Mouse (Mus musculus) embryo, embryonic 11 days (tissue): ENCODE results near the gene Ankrd52.

Experiments used
- DNase-seq: peaks from one replicate; pipeline ENCODE4 v3.0.0-alpha.2; 2015

The Ankrd52 gene

GRCm38 (mm10) chr10:128370021-128370420 is 6.9 kb upstream of the Ankrd52 start:
- DNase-seq, result no peak

GRCm38 (mm10) chr10:128370601-128371000 is 6.3 kb upstream of the Ankrd52 start:
- DNase-seq, result no peak

- DNase-seq, result no peak
These were observed 4.8 kb upstream of the Ankrd52 start for GRCm38 (mm10) chr10:128372142-128372541.

- DNase-seq, result no peak
These were observed 3.7 kb upstream of the Ankrd52 start for GRCm38 (mm10) chr10:128372989-128373748.

- no peak for DNase-seq
These were observed 2.5 kb upstream of the Ankrd52 start for GRCm38 (mm10) chr10:128374393-128374792.

- no peak for DNase-seq
These were observed 838 bp upstream of the Ankrd52 start for GRCm38 (mm10) chr10:128376099-128376454.

GRCm38 (mm10) chr10:128377222-128377939 is 466 bp downstream of the Ankrd52 start:
- peak; percentile 82 for DNase-seq

GRCm38 (mm10) chr10:128377940-128378448 is 1.1 kb downstream of the Ankrd52 start:
- no peak for DNase-seq

- no peak for DNase-seq
These were observed 1.5 kb downstream of the Ankrd52 start for GRCm38 (mm10) chr10:128378462-128378861.

- DNase-seq, result no peak
These were observed 2.3 kb downstream of the Ankrd52 start for GRCm38 (mm10) chr10:128379260-128379659.

- DNase-seq, result no peak
These were observed 3.6 kb downstream of the Ankrd52 start for GRCm38 (mm10) chr10:128380565-128380964.

- no peak for DNase-seq
These were observed 5.6 kb downstream of the Ankrd52 start for GRCm38 (mm10) chr10:128382482-128382881.

GRCm38 (mm10) chr10:128385902-128386301 is 9.0 kb downstream of the Ankrd52 start:
- DNase-seq, result no peak

GRCm38 (mm10) chr10:128388941-128389340 is 12.0 kb downstream of the Ankrd52 start:
- no peak for DNase-seq

- no peak for DNase-seq
These were observed 12.7 kb downstream of the Ankrd52 start for GRCm38 (mm10) chr10:128389570-128389969.

- no peak for DNase-seq
These were observed 13.5 kb downstream of the Ankrd52 start for GRCm38 (mm10) chr10:128390366-128390765.

- DNase-seq, result no peak
These were observed 14.9 kb downstream of the Ankrd52 start for GRCm38 (mm10) chr10:128391850-128392249.

GRCm38 (mm10) chr10:128396017-128396673 is 19.2 kb downstream of the Ankrd52 start:
- no peak for DNase-seq

- DNase-seq, result no peak
These were observed 19.9 kb downstream of the Ankrd52 start for GRCm38 (mm10) chr10:128396716-128397264.

- DNase-seq, result no peak
These were observed 20.6 kb downstream of the Ankrd52 start for GRCm38 (mm10) chr10:128397466-128397865.

- DNase-seq, result no peak
These were observed 23.4 kb downstream of the Ankrd52 start for GRCm38 (mm10) chr10:128400338-128400737.

- no peak for DNase-seq
These were observed 24.1 kb downstream of the Ankrd52 start, which contains the start of gene Slc39a5 for GRCm38 (mm10) chr10:128401056-128401455. TSS of gene Slc39a5 (minus strand) at chr10:128401229.

- DNase-seq, result no peak
These were observed 24.7 kb downstream of the Ankrd52 start for GRCm38 (mm10) chr10:128401638-128402037.
